Mouse (Mus musculus) mature B cell (primary cell): ENCODE results near the gene Smim15.

ENCODE experiments used
- in situ Hi-C: fragments of 300-500 bp; cut with MboI; formaldehyde crosslinking; loops from 2 replicates; pipeline ENCODE4 v1.14.3; 2019

The Smim15 gene

GRCm38 (mm10) chr13:108062900-108063299 is 18.7 kb downstream of the Smim15 start:
- in situ Hi-C loops: no loop called here

- in situ Hi-C loops: no loop called here
These were observed 19.3 kb downstream of the Smim15 start for GRCm38 (mm10) chr13:108063374-108064134.

GRCm38 (mm10) chr13:108064331-108064730 is 20.1 kb downstream of the Smim15 start:
- in situ Hi-C loops: no loop called here

GRCm38 (mm10) chr13:108066021-108066420 is 21.8 kb downstream of the Smim15 start:
- in situ Hi-C loops: no loop called here

GRCm38 (mm10) chr13:108069151-108069550 is 24.9 kb downstream of the Smim15 start:
- in situ Hi-C loops: no loop called here

- in situ Hi-C loops: no loop called here
These were observed 25.9 kb downstream of the Smim15 start for GRCm38 (mm10) chr13:108070171-108070570.

- in situ Hi-C loops: no loop called here
These were observed 33.2 kb downstream of the Smim15 start for GRCm38 (mm10) chr13:108077476-108077875.

- in situ Hi-C loops: no loop called here
These were observed 33.7 kb downstream of the Smim15 start for GRCm38 (mm10) chr13:108077901-108078300.

- in situ Hi-C loops: no loop called here
These were observed 39.8 kb downstream of the Smim15 start for GRCm38 (mm10) chr13:108084086-108084485.

GRCm38 (mm10) chr13:108086036-108086435 is 41.8 kb downstream of the Smim15 start:
- in situ Hi-C loops: no loop called here

GRCm38 (mm10) chr13:108086724-108087123 is 42.5 kb downstream of the Smim15 start:
- in situ Hi-C loops: no loop called here

- in situ Hi-C loops: no loop called here
These were observed 48.0 kb downstream of the Smim15 start for GRCm38 (mm10) chr13:108092290-108092689.

GRCm38 (mm10) chr13:108094681-108095080 is 50.4 kb downstream of the Smim15 start:
- in situ Hi-C loops: no loop called here

- in situ Hi-C loops: no loop called here
These were observed 51.4 kb downstream of the Smim15 start for GRCm38 (mm10) chr13:108095617-108096016.

GRCm38 (mm10) chr13:108096446-108096845 is 52.2 kb downstream of the Smim15 start:
- in situ Hi-C loops: no loop called here
